Mouse (Mus musculus): ENCODE measurements around the gene Prss38. TPM values are rescaled to one million over a fixed set of nuclear protein-coding genes. Genes with fewer than 3 reads are reported as not detected.
"Not testable (repeated sequence)": the region's sequence is repeated elsewhere in the genome, so short reads cannot be mapped to it uniquely, and the experiment has no call there.

The Prss38 gene
- polyA plus RNA-seq, 1 experiment from 2014 or later, result not detected

GRCm38 (mm10) chr11:59387471-59387870, 12.0 kb upstream of the Prss38 start:
- no peak overlapping the region for H3K27ac ChIP-seq (ENCODE audit: low read length)
- no peaks in the 10 kb centered on the region for H3K36me3 ChIP-seq (ENCODE audit: control insufficient read depth, insufficient read depth, low read length)
- no peaks in the 10 kb centered on the region for H3K4me1 ChIP-seq (ENCODE audit: control insufficient read depth, insufficient read depth, low read length)
- no peak overlapping the region for H3K4me3 ChIP-seq (ENCODE audit: low read depth, low read length)
- no peaks in the 10 kb centered on the region for H3K9me3 ChIP-seq (replicated peaks; ENCODE audit: control insufficient read depth, low read length, poor library complexity, severe bottlenecking)
- H3K9ac ChIP-seq (ENCODE audit: low read depth, low read length), result no peak overlapping the region
- no peaks in the 10 kb centered on the region for H3K27me3 ChIP-seq (ENCODE audit: control insufficient read depth, insufficient read depth, low read depth, low read length)
- no peak for ATAC-seq
- H3K4me2 ChIP-seq (ENCODE audit: low read length), result no peak overlapping the region
- 56% methylated on average over 4 of the region's 4 CpGs for WGBS

GRCm38 (mm10) chr11:59385123-59385522, 9.7 kb upstream of the Prss38 start:
- Histone ChIP-seq H3K4me2 (ENCODE audit: low read length) (no peak overlapping the region), H3K27ac (ENCODE audit: low read length) (no peak overlapping the region), H3K9me3 (replicated peaks; ENCODE audit: control insufficient read depth, low read length, poor library complexity, severe bottlenecking) (no peaks in the 10 kb centered on the region), H3K9ac (ENCODE audit: low read depth, low read length) (no peak overlapping the region), H3K4me1 (ENCODE audit: control insufficient read depth, insufficient read depth, low read length) (no peaks in the 10 kb centered on the region), H3K36me3 (ENCODE audit: control insufficient read depth, insufficient read depth, low read length) (no peaks in the 10 kb centered on the region), H3K4me3 (ENCODE audit: low read depth, low read length) (no peak overlapping the region), H3K27me3 (ENCODE audit: control insufficient read depth, insufficient read depth, low read depth, low read length) (no peaks in the 10 kb centered on the region)
- 16% methylated on average over 8 of the region's 8 CpGs for WGBS
- ATAC-seq, result no peak

GRCm38 (mm10) chr11:59384441-59384959, 9.0 kb upstream of the Prss38 start:
- WGBS, result 61% methylated on average over 7 of the region's 7 CpGs
- ATAC-seq, result no peak
- no peak overlapping the region for H3K27ac ChIP-seq (ENCODE audit: low read length)
- no peaks in the 10 kb centered on the region for H3K27me3 ChIP-seq (ENCODE audit: control insufficient read depth, insufficient read depth, low read depth, low read length)
- no peaks in the 10 kb centered on the region for H3K9me3 ChIP-seq (replicated peaks; ENCODE audit: control insufficient read depth, low read length, poor library complexity, severe bottlenecking)
- H3K4me2 ChIP-seq (ENCODE audit: low read length), result no peak overlapping the region
- H3K4me1 ChIP-seq (ENCODE audit: control insufficient read depth, insufficient read depth, low read length), result no peaks in the 10 kb centered on the region
- H3K9ac ChIP-seq (ENCODE audit: low read depth, low read length), result no peak overlapping the region
- H3K4me3 ChIP-seq (ENCODE audit: low read depth, low read length), result no peak overlapping the region
- H3K36me3 ChIP-seq (ENCODE audit: control insufficient read depth, insufficient read depth, low read length), result no peaks in the 10 kb centered on the region

GRCm38 (mm10) chr11:59379547-59379946, 4.1 kb upstream of the Prss38 start:
- ATAC-seq, result no peak
- no peak overlapping the region for H3K27ac ChIP-seq (ENCODE audit: low read length)

GRCm38 (mm10) chr11:59377999-59378398, 2.5 kb upstream of the Prss38 start:
- ATAC-seq, result no peak
- Histone ChIP-seq H3K4me3 (ENCODE audit: low read depth, low read length) (no peak overlapping the region), H3K9me3 (replicated peaks; ENCODE audit: control insufficient read depth, low read length, poor library complexity, severe bottlenecking) (no peaks in the 10 kb centered on the region), H3K27me3 (ENCODE audit: control insufficient read depth, insufficient read depth, low read depth, low read length) (no peaks in the 10 kb centered on the region), H3K4me2 (ENCODE audit: low read length) (no peak overlapping the region), H3K9ac (ENCODE audit: low read depth, low read length) (no peak overlapping the region), H3K27ac (ENCODE audit: low read length) (no peak overlapping the region), H3K4me1 (ENCODE audit: control insufficient read depth, insufficient read depth, low read length) (no peaks in the 10 kb centered on the region), H3K36me3 (ENCODE audit: control insufficient read depth, insufficient read depth, low read length) (no peaks in the 10 kb centered on the region)
- WGBS, result 86% methylated on average over 3 of the region's 3 CpGs

More at GRCm38 (mm10) chr11:59379547-59379946, 4.1 kb upstream of the Prss38 start:
- Histone ChIP-seq H3K36me3 (ENCODE audit: control insufficient read depth, insufficient read depth, low read length) (no peaks in the 10 kb centered on the region), H3K9ac (ENCODE audit: low read depth, low read length) (no peak overlapping the region), H3K27me3 (ENCODE audit: control insufficient read depth, insufficient read depth, low read depth, low read length) (no peaks in the 10 kb centered on the region), H3K4me3 (ENCODE audit: low read depth, low read length) (no peak overlapping the region), H3K9me3 (replicated peaks; ENCODE audit: control insufficient read depth, low read length, poor library complexity, severe bottlenecking) (no peaks in the 10 kb centered on the region), H3K4me1 (ENCODE audit: control insufficient read depth, insufficient read depth, low read length) (no peaks in the 10 kb centered on the region), H3K4me2 (ENCODE audit: low read length) (no peak overlapping the region)

GRCm38 (mm10) chr11:59369848-59370247, 5.6 kb downstream of the Prss38 start:
- Histone ChIP-seq H3K9me3 (replicated peaks; ENCODE audit: control insufficient read depth, low read length, poor library complexity, severe bottlenecking) (no peaks in the 10 kb centered on the region), H3K4me2 (ENCODE audit: low read length) (no peak overlapping the region), H3K27me3 (ENCODE audit: control insufficient read depth, insufficient read depth, low read depth, low read length) (no peaks in the 10 kb centered on the region), H3K36me3 (ENCODE audit: control insufficient read depth, insufficient read depth, low read length) (no peaks in the 10 kb centered on the region), H3K27ac (ENCODE audit: low read length) (no peak overlapping the region), H3K4me3 (ENCODE audit: low read depth, low read length) (no peak overlapping the region), H3K4me1 (ENCODE audit: control insufficient read depth, insufficient read depth, low read length) (no peaks in the 10 kb centered on the region), H3K9ac (ENCODE audit: low read depth, low read length) (no peak overlapping the region)
- no peak for ATAC-seq
- WGBS, result 79% methylated on average over 11 of the region's 11 CpGs

- ATAC-seq; H3K4me2 ChIP-seq (ENCODE audit: low read length); H3K4me1 ChIP-seq (ENCODE audit: control insufficient read depth, insufficient read depth, low read length); H3K9ac ChIP-seq (ENCODE audit: low read depth, low read length); H3K9me3 ChIP-seq (replicated peaks; ENCODE audit: control insufficient read depth, low read length, poor library complexity, severe bottlenecking); H3K27ac ChIP-seq (ENCODE audit: low read length); H3K27me3 ChIP-seq (ENCODE audit: control insufficient read depth, insufficient read depth, low read depth, low read length); H3K4me3 ChIP-seq (ENCODE audit: low read depth, low read length); H3K36me3 ChIP-seq (ENCODE audit: control insufficient read depth, insufficient read depth, low read length): not testable (repeated sequence)
- WGBS, result 82% methylated on average over 4 of the region's 4 CpGs
These were observed 7.5 kb downstream of the Prss38 start for GRCm38 (mm10) chr11:59367955-59368354.

GRCm38 (mm10) chr11:59366633-59367032, 8.8 kb downstream of the Prss38 start:
- Histone ChIP-seq H3K9ac (ENCODE audit: low read depth, low read length) (no peak overlapping the region), H3K36me3 (ENCODE audit: control insufficient read depth, insufficient read depth, low read length) (no peaks in the 10 kb centered on the region), H3K9me3 (replicated peaks; ENCODE audit: control insufficient read depth, low read length, poor library complexity, severe bottlenecking) (no peaks in the 10 kb centered on the region), H3K27ac (ENCODE audit: low read length) (no peak overlapping the region), H3K27me3 (ENCODE audit: control insufficient read depth, insufficient read depth, low read depth, low read length) (no peaks in the 10 kb centered on the region), H3K4me1 (ENCODE audit: control insufficient read depth, insufficient read depth, low read length) (no peaks in the 10 kb centered on the region), H3K4me2 (ENCODE audit: low read length) (no peak overlapping the region), H3K4me3 (ENCODE audit: low read depth, low read length) (no peak overlapping the region)
- 18% methylated on average over 3 of the region's 3 CpGs for WGBS
- ATAC-seq, result no peak

- Histone ChIP-seq H3K9ac (ENCODE audit: low read depth, low read length) (no peak overlapping the region), H3K9me3 (replicated peaks; ENCODE audit: control insufficient read depth, low read length, poor library complexity, severe bottlenecking) (no peaks in the 10 kb centered on the region), H3K4me1 (ENCODE audit: control insufficient read depth, insufficient read depth, low read length) (no peaks in the 10 kb centered on the region), H3K36me3 (ENCODE audit: control insufficient read depth, insufficient read depth, low read length) (no peaks in the 10 kb centered on the region), H3K27ac (ENCODE audit: low read length) (no peak overlapping the region), H3K27me3 (ENCODE audit: control insufficient read depth, insufficient read depth, low read depth, low read length) (no peaks in the 10 kb centered on the region), H3K4me3 (ENCODE audit: low read depth, low read length) (no peak overlapping the region), H3K4me2 (ENCODE audit: low read length) (no peak overlapping the region)
- ATAC-seq, result no peak
- WGBS, result 37% methylated on average over 3 of the region's 3 CpGs
These were observed 9.4 kb downstream of the Prss38 start for GRCm38 (mm10) chr11:59366031-59366430.

Measured in midbrain, embryonic 16.5 days (tissue).